Mouse (Mus musculus) adrenal gland, postnatal 25 days (tissue): ENCODE data around the gene Galp. TPM values are rescaled to one million over a fixed set of nuclear protein-coding genes. Genes with fewer than 3 reads are reported as not detected.
"Not testable (repeated sequence)": the region's sequence is repeated elsewhere in the genome, so short reads cannot be mapped to it uniquely, and the experiment has no call there.

Source experiments
- DNase-seq: peaks from one replicate; pipeline ENCODE4 v3.0.0; 2021; ENCODE audit warnings: mixed read lengths
- total RNA-seq: library from RNA; stranded (reverse); gene quantifications from 2 replicates; pipeline ENCODE4 v1.2.3, GENCODE M21; 2021

Galp gene
- total RNA-seq, 1 experiment from 2014 or later = not detected

GRCm38 (mm10) chr7:6258232-6259220 is 61.6 kb downstream of the Galp start:
- DNase-seq = no peak

GRCm38 (mm10) chr7:6260004-6260403 is 63.1 kb downstream of the Galp start:
- DNase-seq = not testable (repeated sequence)

DNA sequence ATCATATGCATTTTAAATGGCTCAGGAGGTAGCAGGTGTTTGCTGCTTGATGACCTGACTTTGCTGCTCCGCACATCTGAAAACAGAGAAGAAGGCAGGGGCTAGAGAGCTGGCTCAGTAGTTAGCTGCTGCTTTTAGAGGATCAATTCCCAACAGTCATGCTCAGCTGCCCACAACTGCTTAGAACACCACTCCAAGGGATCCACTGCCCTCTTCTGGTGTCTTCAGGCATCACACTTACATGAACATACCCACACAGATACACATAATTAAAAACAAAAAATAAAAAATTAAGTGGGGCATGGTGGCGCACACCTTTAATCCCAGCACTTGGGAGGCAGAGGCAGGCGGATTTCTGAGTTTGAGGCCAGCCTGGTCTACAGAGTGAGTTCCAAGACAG is 65.2 kb downstream of the Galp start:
- no peak for DNase-seq

GRCm38 (mm10) chr7:6262984-6263383 is 66.1 kb downstream of the Galp start:
- no peak for DNase-seq

- DNase-seq = peak; percentile 11
Measured at GRCm38 (mm10) chr7:6265695-6266094, 68.8 kb downstream of the Galp start.

Other genes with a start within 250 kb of the Galp start
- gene Vmn1r65, start 186.1 kb upstream of the Galp start, total RNA-seq = not detected in 2 replicates
- not detected in 2 replicates for gene Nlrp4c, start 151.9 kb upstream of the Galp start, total RNA-seq
- gene Zfp787, start 41.1 kb upstream of the Galp start, total RNA-seq = 51.5 and 58.0 TPM in 2 replicates
- gene Zfp444, start 24.9 kb upstream of the Galp start, total RNA-seq = 21.6 and 31.8 TPM in 2 replicates
- gene Zscan5b, start 25.2 kb downstream of the Galp start, total RNA-seq = not detected in 2 replicates
- gene Epp13, start 55.6 kb downstream of the Galp start, total RNA-seq = not detected in 2 replicates
- 6.7 and 9.7 TPM in 2 replicates for gene Zfp667, start 89.5 kb downstream of the Galp start, total RNA-seq
- gene Zfp583, start 134.2 kb downstream of the Galp start, total RNA-seq = 2.9 and 3.9 TPM in 2 replicates
- 0.62 and 0.94 TPM in 2 replicates for gene Gm3854, start 146.7 kb downstream of the Galp start, total RNA-seq
- 3.6 and 4.7 TPM in 2 replicates for gene Zfp78, start 166.2 kb downstream of the Galp start, total RNA-seq
- gene Zfp28, start 186.2 kb downstream of the Galp start, total RNA-seq = 3.9 and 4.6 TPM in 2 replicates
- gene Smim17, start 201.6 kb downstream of the Galp start, total RNA-seq = not detected in 2 replicates
- gene Gm20715, start 213.2 kb downstream of the Galp start, total RNA-seq = 0.09 TPM in 1 of 2 replicates, not detected in the other
- not detected in 2 replicates for gene Olfr1344, start 241.6 kb downstream of the Galp start, total RNA-seq